Mouse (Mus musculus) myocyte (in vitro differentiated cells): ENCODE data around the gene Krtap1-3. TPM values are rescaled to one million over a fixed set of nuclear protein-coding genes. Genes with fewer than 3 reads are reported as not detected.

ENCODE experiments used
- H3K27me3 ChIP-seq: one replicate; pipeline ENCODE4 v1.6.1; 2011; ENCODE audit not compliant: control insufficient read depth, insufficient read depth, insufficient read length
- H3K36me3 ChIP-seq: one replicate; pipeline ENCODE4 v1.6.1; 2011; ENCODE audit not compliant: control insufficient read depth, insufficient read depth
- H3K4me2 ChIP-seq: one replicate; pipeline ENCODE4 v1.6.1; 2011; ENCODE audit warnings: low read depth, control low read depth
- H3K4me3 ChIP-seq: one replicate; pipeline ENCODE4 v1.5.1; 2011; ENCODE audit warnings: mild to moderate bottlenecking, control low read depth, moderate library complexity
- H3K79me2 ChIP-seq: one replicate; pipeline ENCODE4 v1.6.1; 2011; ENCODE audit not compliant: control insufficient read depth, insufficient read depth
- H3ac ChIP-seq: one replicate; pipeline ENCODE4 v1.6.1; 2011; ENCODE audit not compliant: control insufficient read depth, insufficient read length
- CEBPB ChIP-seq: IDR thresholded peaks from 2 replicates; pipeline ENCODE4 v1.6.1; 2011; ENCODE audit warnings: mild to moderate bottlenecking, moderate library complexity; ENCODE audit not compliant: poor library complexity, insufficient read depth, severe bottlenecking
- E2F4 ChIP-seq: IDR thresholded peaks from one replicate; pipeline ENCODE4 v1.6.1; 2011; ENCODE audit warnings: mild to moderate bottlenecking, control low read depth, moderate library complexity; ENCODE audit not compliant: insufficient read depth
- MAX ChIP-seq: IDR thresholded peaks from one replicate; pipeline ENCODE4 v1.6.1; 2011; ENCODE audit warnings: low read depth, mild to moderate bottlenecking, control low read depth
- MYOD1 ChIP-seq, 3 experiments: IDR thresholded peaks; one replicate each; pipeline ENCODE4 v1.6.1; 2011; ENCODE audit warnings: control low read depth in 2 of 3, low read depth in 2 of 3, mild to moderate bottlenecking in 2 of 3, moderate library complexity in 1 of 3; ENCODE audit not compliant: insufficient read length in 2 of 3, control insufficient read depth in 1 of 3
- MYOG ChIP-seq, 3 experiments: IDR thresholded peaks; one replicate each; pipeline ENCODE4 v1.6.1; 2011; ENCODE audit warnings: control low read depth in 2 of 3, low read depth in 2 of 3, mild to moderate bottlenecking in 2 of 3; ENCODE audit not compliant: insufficient read length in 2 of 3, control insufficient read depth in 1 of 3, insufficient read depth in 1 of 3
- POLR2A ChIP-seq: IDR thresholded peaks from one replicate; pipeline ENCODE4 v1.6.1; 2011; ENCODE audit warnings: low read depth, mild to moderate bottlenecking, control low read depth, moderate library complexity; ENCODE audit not compliant: insufficient read length
- POLR2AphosphoS2 ChIP-seq: IDR thresholded peaks from one replicate; pipeline ENCODE4 v1.6.1; 2011; ENCODE audit warnings: low read depth, control low read depth; ENCODE audit not compliant: insufficient read length
- REST ChIP-seq: IDR thresholded peaks from one replicate; pipeline ENCODE4 v1.6.1; 2011; ENCODE audit warnings: mild to moderate bottlenecking, control low read depth, moderate library complexity; ENCODE audit not compliant: insufficient read depth, insufficient read length
- SRF ChIP-seq: IDR thresholded peaks from one replicate; pipeline ENCODE4 v1.6.1; 2011; ENCODE audit warnings: low read depth; ENCODE audit not compliant: control insufficient read depth, insufficient read length
- TCF12 ChIP-seq: IDR thresholded peaks from one replicate; pipeline ENCODE4 v1.6.1; 2011; ENCODE audit warnings: mild to moderate bottlenecking, control low read depth; ENCODE audit not compliant: poor library complexity, insufficient read depth, severe bottlenecking
- TCF3 ChIP-seq: IDR thresholded peaks from one replicate; pipeline ENCODE4 v1.6.1; 2011; ENCODE audit warnings: low read depth, control low read depth; ENCODE audit not compliant: insufficient read length
- USF1 ChIP-seq: IDR thresholded peaks from one replicate; pipeline ENCODE4 v1.6.1; 2011; ENCODE audit warnings: low read depth, mild to moderate bottlenecking, control low read depth, moderate library complexity
- polyA plus RNA-seq: library from polyadenylated mRNA; unstranded; fragments of >200 nt; fragmentation: generic; extraction: Trizol; gene quantifications from one replicate; pipeline ENCODE4 v1.2.1, GENCODE M21; 2012; ENCODE audit warnings: missing spikeins

The Krtap1-3 gene
- polyA plus RNA-seq, 1 experiment: not detected

GRCm38 (mm10) chr11:99581564-99581963 lies 9.6 kb downstream of the Krtap1-3 start:
- H3K4me2 ChIP-seq: peak overlapping the region; percentile 51
- no peak overlapping the region for H3K4me3 ChIP-seq
- H3K79me2 ChIP-seq: no peaks in the 10 kb centered on the region
- TF ChIP-seq TCF3 (no peak), USF1 (no peak)
- H3ac ChIP-seq: no peak overlapping the region
- no peaks in the 10 kb centered on the region for H3K36me3 ChIP-seq
- H3K27me3 ChIP-seq: no peaks in the 10 kb centered on the region

- Histone ChIP-seq H3K4me3 (no peak overlapping the region), H3K79me2 (no peaks in the 10 kb centered on the region), H3ac (no peak overlapping the region), H3K4me2 (peak overlapping the region; percentile 51), H3K27me3 (no peaks in the 10 kb centered on the region), H3K36me3 (no peaks in the 10 kb centered on the region)
- TF ChIP-seq CEBPB (no peak), MYOG (IDR thresholded peaks at IDR 0.05; ENCODE audit: control insufficient read depth in 1 of 3, insufficient read depth in 1 of 3, insufficient read length in 2 of 3, low read depth in 2 of 3) (no peak)
Measured at GRCm38 (mm10) chr11:99581051-99581450, 10.1 kb downstream of the Krtap1-3 start.

- Histone ChIP-seq H3ac (no peak within 1 kb of the TSS), H3K4me3 (no peak within 1 kb of the TSS), H3K79me2 (no peaks in the 10 kb centered on the region), H3K4me2 (peak within 1 kb of the TSS; percentile 51), H3K36me3 (no peaks in the 10 kb centered on the region), H3K27me3 (no peaks in the 10 kb centered on the region)
- TF ChIP-seq TCF12 (peak; percentile 98), USF1 (no peak), POLR2AphosphoS2 (no peak), MYOG (IDR thresholded peaks at IDR 0.05; ENCODE audit: control insufficient read depth in 1 of 3, insufficient read depth in 1 of 3, insufficient read length in 2 of 3, low read depth in 2 of 3) (peak; percentile 96 to 98 (median 98)), MYOD1 (IDR thresholded peaks at IDR 0.05; ENCODE audit: control insufficient read depth in 1 of 3, insufficient read length in 2 of 3, low read depth in 2 of 3) (peak in 2 of 3 experiments; percentile 96 to 98), TCF3 (peak; percentile 98), SRF (no peak), POLR2A (no peak), MAX (no peak)
Measured at GRCm38 (mm10) chr11:99580636-99581035, 10.5 kb downstream of the Krtap1-3 start, which contains the start of gene Krtap1-5. Gene Krtap1-5, minus strand, starts transcription at chr11:99581016.

- Histone ChIP-seq H3K27me3 (no peaks in the 10 kb centered on the region), H3ac (no peak overlapping the region), H3K4me3 (no peak overlapping the region), H3K36me3 (no peaks in the 10 kb centered on the region), H3K79me2 (no peaks in the 10 kb centered on the region), H3K4me2 (peak overlapping the region; percentile 44)
- TF ChIP-seq MAX (no peak), E2F4 (no peak), MYOD1 (IDR thresholded peaks at IDR 0.05; ENCODE audit: control insufficient read depth in 1 of 3, insufficient read length in 2 of 3, low read depth in 2 of 3) (no peak), CEBPB (no peak), MYOG (IDR thresholded peaks at IDR 0.05; ENCODE audit: control insufficient read depth in 1 of 3, insufficient read depth in 1 of 3, insufficient read length in 2 of 3, low read depth in 2 of 3) (no peak), POLR2AphosphoS2 (no peak), REST (no peak), SRF (no peak), TCF3 (no peak), TCF12 (no peak), USF1 (no peak), POLR2A (no peak)
Measured at GRCm38 (mm10) chr11:99574106-99574505, 17.0 kb downstream of the Krtap1-3 start.

GRCm38 (mm10) chr11:99573164-99573563 lies 18.0 kb downstream of the Krtap1-3 start:
- Histone ChIP-seq H3K4me3 (no peak overlapping the region), H3K27me3 (no peaks in the 10 kb centered on the region), H3ac (no peak overlapping the region), H3K79me2 (no peaks in the 10 kb centered on the region), H3K4me2 (no peak overlapping the region), H3K36me3 (no peaks in the 10 kb centered on the region)
- TF ChIP-seq TCF12 (no peak), SRF (no peak), TCF3 (no peak), MYOG (IDR thresholded peaks at IDR 0.05; ENCODE audit: control insufficient read depth in 1 of 3, insufficient read depth in 1 of 3, insufficient read length in 2 of 3, low read depth in 2 of 3) (no peak), MYOD1 (IDR thresholded peaks at IDR 0.05; ENCODE audit: control insufficient read depth in 1 of 3, insufficient read length in 2 of 3, low read depth in 2 of 3) (no peak), POLR2A (no peak), CEBPB (no peak)

- Histone ChIP-seq H3K4me3 (no peak within 1 kb of the TSS), H3K27me3 (no peaks in the 10 kb centered on the region), H3ac (no peak within 1 kb of the TSS), H3K36me3 (no peaks in the 10 kb centered on the region), H3K79me2 (no peaks in the 10 kb centered on the region), H3K4me2 (no peak within 1 kb of the TSS)
- TF ChIP-seq POLR2AphosphoS2: no peak
Measured at GRCm38 (mm10) chr11:99566530-99566929, 24.6 kb downstream of the Krtap1-3 start, which contains the start of gene Krtap3-1. Gene Krtap3-1, minus strand, starts transcription at chr11:99566630.
